Mouse (Mus musculus) adrenal gland, adult 18-20 months (tissue): ENCODE results near the gene Pi4k2a. TPM values are rescaled to one million over a fixed set of nuclear protein-coding genes. Genes with fewer than 3 reads are reported as not detected.

Experiments used
- DNase-seq, 2 experiments: peaks; one replicate each; pipeline ENCODE4 v3.0.0; 2021 to 2022; ENCODE audit warnings: low spot score in 2 of 2
- total RNA-seq, 2 experiments: library from RNA; stranded (reverse); gene quantifications; 1 replicate in 1 of 2; 2 replicates in 1 of 2; pipeline ENCODE4 v1.2.3; 2021

Pi4k2a gene
- total RNA-seq, 2 experiments from 2014 or later, result 70.0 to 95.0 TPM

GRCm38 (mm10) chr19:42158246-42159017 is 68.2 kb downstream of the Pi4k2a start:
- no peak for DNase-seq

DNA sequence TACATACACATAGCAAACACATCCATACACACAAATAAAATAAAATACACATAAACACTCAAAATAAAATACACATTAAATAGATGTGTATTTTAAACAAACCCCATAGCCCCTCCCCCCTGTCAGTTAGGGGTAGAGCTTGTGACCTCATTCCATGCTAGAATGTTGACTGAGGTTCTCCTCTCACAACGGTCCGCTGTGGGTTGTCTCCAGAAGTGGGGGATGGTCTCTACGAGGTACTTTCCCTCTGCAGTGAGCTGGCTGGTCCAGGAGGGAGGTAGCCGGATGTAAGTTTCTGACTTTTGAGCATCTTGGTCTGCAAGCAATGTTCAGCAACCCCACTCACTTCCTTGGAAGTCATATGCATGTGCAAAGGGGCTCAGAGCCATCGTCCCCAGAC is 73.5 kb downstream of the Pi4k2a start, which contains the start of gene Zfyve27:
Zfyve27 (plus strand) TSS at position 188 of the 400 bp plus-strand sequence.
- no peak for DNase-seq

DNA sequence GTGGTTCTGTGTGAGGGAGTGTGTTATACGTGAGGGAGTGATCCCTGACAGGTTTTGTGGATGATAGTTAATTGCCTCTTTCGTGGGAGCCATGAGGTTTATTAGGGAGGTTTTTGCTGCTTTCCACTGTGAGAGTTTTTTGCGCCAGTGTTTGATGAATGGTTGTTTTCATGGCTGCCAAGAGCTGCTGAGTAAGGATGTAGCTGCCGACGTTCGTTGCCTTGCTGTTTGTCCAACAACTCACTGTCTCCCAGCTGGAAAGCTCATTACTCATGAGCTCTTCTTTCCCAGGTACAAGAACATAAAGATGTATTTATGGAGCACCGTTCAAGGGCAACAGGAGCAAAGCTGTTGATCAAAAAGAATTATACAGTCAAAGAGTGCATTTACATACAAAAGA is 73.9 kb downstream of the Pi4k2a start:
- DNase-seq, result no peak

- peak; percentile 94 to 95 for DNase-seq
Observed at GRCm38 (mm10) chr19:42166130-42166529, 75.9 kb downstream of the Pi4k2a start.

- no peak for DNase-seq
Observed at GRCm38 (mm10) chr19:42166766-42167165, 76.5 kb downstream of the Pi4k2a start.

DNA sequence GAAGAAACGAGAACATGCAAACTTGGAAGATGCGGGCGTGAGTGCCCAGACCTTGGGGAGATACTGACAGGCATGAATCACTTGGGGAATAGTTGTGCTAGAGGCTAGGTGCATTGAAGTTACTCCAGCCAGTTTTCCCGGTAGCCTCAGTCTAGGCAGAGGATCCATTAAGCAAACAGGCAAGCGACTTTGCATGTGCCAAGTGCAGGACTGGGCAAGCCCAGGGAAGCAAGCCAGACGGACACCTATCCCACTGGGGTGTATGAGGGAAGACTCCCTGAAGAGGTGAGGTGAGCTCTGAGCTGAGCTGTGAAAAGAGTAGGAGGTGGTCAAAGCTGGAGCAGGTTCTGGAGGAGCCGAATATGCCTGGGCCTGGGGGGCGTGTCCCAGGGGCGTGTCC is 77.2 kb downstream of the Pi4k2a start:
- DNase-seq, result no peak

DNA sequence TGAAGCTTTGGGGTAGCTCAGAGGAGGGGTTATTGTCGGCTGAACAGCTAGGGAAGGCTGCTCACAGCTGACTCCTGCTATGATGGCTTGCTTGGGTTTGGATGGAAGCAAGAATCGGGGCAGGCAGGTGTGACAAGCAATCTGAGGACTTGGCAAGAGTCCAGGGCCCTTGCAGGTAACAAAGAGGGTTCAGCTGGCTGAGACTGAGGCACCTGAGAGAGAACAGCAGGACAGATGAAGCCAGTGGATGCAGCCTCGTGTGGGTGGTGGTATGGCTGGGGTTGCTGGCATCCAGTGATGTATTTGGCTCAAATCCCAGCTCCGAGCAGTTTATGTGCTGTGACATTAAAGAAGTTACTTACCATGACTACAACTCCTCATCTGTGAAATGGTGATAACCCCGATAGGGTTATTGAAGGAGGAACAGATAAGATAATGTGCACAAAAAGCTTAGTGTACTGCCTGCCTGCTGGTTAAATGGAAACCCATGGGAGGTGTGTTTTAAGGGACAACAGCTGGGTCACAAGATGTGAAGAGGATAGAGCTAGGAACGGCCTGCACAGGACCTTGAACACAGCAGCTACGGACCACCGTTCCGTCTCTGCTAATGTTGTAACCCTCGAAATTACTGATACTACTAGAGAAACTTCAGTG is 79.2 kb downstream of the Pi4k2a start:
- no peak for DNase-seq

DNA sequence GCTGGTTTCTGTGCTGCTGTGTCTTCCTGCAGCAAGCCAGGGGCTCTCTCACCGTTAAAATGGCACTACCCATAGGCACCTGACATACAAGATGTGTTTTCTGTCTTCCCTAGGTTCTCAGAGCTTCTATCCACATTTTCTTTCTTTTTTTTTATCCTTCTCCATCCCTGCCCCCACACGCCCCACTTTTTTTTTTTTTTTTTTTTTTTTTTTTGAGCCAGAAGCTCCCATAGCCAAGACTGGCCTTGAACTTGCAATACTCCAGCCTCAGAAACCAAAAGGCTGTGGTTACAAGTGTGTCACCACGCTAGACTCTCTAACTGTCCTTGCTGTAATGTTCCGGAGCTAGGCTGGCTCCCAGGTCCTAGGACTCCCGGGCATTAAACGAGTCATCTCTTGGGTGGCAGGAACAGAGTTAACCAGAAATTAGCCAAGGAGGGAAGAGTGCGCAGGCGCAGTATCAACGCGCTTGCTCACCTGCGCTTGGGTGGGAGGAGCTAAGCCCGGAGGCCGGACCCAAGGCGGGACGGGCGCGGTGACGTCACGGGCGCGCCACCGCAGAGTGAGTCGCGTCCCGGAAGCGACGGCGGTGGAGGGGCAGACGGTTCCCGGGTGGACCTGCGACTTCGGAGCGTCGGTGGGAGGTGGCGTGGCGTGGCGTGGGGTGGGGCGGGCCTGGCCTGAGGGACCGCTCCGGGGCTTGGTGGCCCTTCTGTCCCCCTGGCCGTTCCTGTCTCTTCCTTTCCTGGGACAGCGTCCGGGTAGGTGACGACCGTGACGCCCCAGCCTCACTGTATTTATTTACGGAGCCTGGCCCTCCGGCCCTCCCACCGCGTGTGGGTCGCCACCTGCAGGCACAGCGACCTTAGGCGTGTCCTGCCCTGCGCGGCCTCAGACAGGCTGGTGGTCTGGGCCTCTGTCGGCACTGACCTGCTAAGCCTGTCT is 80.0 kb downstream of the Pi4k2a start:
- peak; percentile 92 to 94 for DNase-seq

Other genes starting within 250 kb of the Pi4k2a start
- 1 to 10 TPM; 1.4 to 3.4 TPM for gene Frat2, start 242.3 kb upstream of the Pi4k2a start, total RNA-seq
- gene Rrp12, start 194.3 kb upstream of the Pi4k2a start, total RNA-seq, result 10 to 100 TPM; 17.0 to 20.7 TPM
- gene Pgam1, start 178.5 kb upstream of the Pi4k2a start, total RNA-seq, result 100 to 1,000 TPM; 774 to 926 TPM
- 10 to 100 TPM; 25.8 to 26.8 TPM for gene Exosc1, start 157.0 kb upstream of the Pi4k2a start, total RNA-seq
- 10 to 100 TPM; 26.3 to 29.6 TPM for gene Zdhhc16, start 157.0 kb upstream of the Pi4k2a start, total RNA-seq
- gene Mms19, start 109.3 kb upstream of the Pi4k2a start, total RNA-seq, result 10 to 100 TPM; 17.3 to 22.1 TPM
- 10 to 100 TPM; 16.4 to 17.4 TPM for gene Ubtd1, start 108.7 kb upstream of the Pi4k2a start, total RNA-seq
- gene Ankrd2, start 54.5 kb upstream of the Pi4k2a start, total RNA-seq, result under 1 TPM; 0.64 to 0.76 TPM
- 1 to 10 TPM; 4.2 to 6.5 TPM for gene Hoga1, start 44.9 kb upstream of the Pi4k2a start, total RNA-seq
- under 1 TPM; 0.35 to 0.36 TPM for gene 4933411K16Rik, start 38.2 kb upstream of the Pi4k2a start, total RNA-seq
- 1 to 10 TPM; 8.9 to 9.5 TPM for gene Morn4, start 4.1 kb upstream of the Pi4k2a start, total RNA-seq
- gene Avpi1, start 38.6 kb downstream of the Pi4k2a start, total RNA-seq, result 100 to 1,000 TPM in 1 of 2 experiments, 10 to 100 TPM in 1; 81.8 to 108 TPM
- 10 to 100 TPM; 33.9 to 41.1 TPM for gene Marveld1, start 56.9 kb downstream of the Pi4k2a start, total RNA-seq
- 10 to 100 TPM; 44.6 to 55.1 TPM for gene Zfyve27, start 73.5 kb downstream of the Pi4k2a start, total RNA-seq
- 1 to 10 TPM; 3.4 to 5.9 TPM for gene Sfrp5, start 111.8 kb downstream of the Pi4k2a start, total RNA-seq
- gene Golga7b, start 157.1 kb downstream of the Pi4k2a start, total RNA-seq, result 1 to 10 TPM in 1 of 2 experiments, under 1 TPM in 1; 0.93 to 2.5 TPM